Mouse (Mus musculus) urinary bladder, postnatal 14 days (tissue): ENCODE measurements around the gene Bckdha.
A peak's percentile ranks its signal among the peaks of the same experiment; 100 is the strongest.

Source experiments
- DNase-seq: peaks from one replicate; pipeline ENCODE4 v3.0.0; 2021; ENCODE audit warnings: low spot score

Gene Bckdha

DNA sequence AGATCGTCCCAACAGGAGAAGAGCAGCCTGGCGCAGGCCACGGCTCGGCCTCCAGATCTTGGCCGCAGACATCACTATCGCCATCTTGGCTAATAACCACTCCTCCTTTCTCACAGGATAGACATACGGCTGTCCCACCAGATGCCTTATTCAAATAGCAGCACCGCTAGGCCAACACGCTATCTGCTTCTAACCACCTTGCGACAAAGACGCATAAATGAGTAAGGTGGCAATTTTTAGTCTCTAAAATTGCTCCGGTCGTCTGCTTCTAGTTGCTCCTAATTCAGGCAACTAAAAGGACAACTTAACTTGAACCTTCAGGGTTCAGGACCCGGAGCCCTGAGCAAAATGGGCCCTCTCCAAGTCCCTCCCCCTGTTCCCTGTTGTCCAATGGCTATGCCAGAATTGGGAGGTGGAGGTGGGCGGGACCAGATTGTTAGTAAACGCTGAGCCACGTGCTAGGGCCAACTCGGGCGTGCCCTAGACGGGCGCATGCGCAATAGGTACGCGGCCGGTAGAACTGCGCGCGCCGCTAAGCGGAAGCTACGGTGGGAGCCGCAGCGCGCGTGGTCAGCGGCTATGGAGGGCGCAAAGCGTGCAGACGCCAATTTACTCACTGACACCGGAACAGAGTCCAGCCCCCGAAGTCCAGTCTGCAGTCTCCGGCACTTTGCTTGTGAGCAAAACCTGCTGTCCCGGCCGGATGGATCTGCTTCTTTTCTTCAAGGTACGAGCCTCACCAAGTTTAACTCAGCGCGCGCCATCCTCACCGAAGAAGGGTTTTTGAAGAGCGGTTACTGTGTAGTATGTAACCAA, at the start of gene Bckdha, which contains the start of gene Exosc5:
Bckdha (minus strand) TSS at position 325 of the 816 bp plus-strand sequence.
Exosc5 (plus strand) TSS at position 508 of the 816 bp plus-strand sequence.
- peak; percentile 100 for DNase-seq

DNA sequence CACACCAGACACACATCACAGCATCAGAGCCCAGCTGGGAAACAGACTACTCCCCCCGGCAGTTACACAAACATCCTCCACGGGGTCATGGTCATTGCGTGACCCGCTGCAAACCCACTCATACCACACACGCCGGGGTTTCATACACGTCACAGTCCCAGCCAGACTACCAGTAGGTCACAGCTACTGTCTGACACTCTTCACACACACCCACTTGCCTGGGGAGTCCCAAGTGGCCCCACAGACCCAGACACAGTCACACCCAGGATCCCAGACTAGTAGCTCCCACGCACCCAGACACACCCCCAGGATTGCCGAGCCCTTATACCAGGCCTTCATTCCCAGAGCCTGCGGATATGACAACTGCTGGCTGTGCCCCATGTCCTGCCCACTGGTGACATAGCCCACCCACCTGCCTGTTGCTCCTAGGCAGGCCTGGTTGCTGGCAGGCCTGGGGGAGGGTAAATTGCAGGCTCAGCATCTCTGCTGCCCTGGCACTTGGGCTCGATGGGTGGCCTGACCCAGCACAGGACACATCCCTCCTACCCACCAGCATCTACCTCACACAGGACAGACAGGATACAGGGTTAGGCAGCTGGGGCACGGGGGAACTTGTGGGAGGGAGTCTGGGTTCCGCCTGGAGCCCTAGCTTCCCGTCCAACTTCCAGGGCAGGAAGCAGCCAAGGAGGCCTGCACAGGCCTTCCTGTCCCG, 49.0 kb upstream of the Bckdha start:
- no peak for DNase-seq

DNA sequence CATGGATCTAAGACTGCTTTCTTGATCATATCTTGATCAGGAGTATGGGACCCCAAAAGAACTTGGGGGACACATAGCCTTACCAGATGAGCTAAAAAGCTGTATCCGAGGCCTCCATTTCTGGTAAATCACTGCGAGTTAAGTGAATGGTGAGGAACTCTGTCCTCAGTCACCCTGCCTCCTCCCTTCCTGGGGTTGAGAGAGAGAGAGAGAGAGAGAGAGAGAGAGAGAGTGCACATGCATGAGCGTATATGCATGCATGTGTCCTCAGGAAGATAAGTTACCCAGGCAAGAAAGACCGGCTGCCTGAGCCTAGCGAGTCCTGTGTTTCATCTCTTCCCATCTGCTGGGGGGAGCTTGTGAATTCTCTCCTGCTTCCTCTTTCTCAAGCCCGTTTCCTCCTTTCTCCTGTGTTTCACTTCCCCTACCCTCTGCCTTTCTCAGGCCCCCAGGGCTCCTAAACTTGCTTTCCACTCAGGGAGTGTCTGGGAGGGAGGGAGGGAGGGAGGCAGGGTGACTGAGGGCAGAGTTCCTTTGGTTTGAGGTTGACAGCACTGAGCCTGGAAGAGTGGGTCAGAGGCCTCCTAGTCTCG, 47.9 kb upstream of the Bckdha start:
- DNase-seq, result no peak

DNA sequence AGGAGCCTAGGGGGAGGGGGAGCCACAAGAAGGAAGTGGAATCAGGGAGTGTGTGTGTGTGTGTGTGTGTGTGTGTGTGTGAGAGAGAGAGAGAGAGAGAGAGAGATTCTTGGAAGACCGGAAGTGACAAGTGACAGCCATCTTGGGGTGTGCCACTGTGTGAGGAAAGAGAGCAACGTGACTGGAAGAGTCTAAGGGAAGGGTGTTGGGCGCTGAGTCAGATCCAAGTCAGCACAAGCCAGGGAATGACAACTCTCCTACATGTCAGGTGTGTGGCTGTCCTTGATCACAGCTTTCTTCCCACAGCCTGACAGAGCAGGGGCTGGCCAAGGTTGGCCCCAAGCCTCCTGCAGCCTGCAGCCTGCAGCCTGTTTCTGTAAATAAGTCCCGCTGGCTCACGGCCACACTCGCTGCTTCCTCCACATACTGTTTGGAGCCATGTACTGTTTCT, 47.0 kb upstream of the Bckdha start:
- DNase-seq, result peak; percentile 52

DNA sequence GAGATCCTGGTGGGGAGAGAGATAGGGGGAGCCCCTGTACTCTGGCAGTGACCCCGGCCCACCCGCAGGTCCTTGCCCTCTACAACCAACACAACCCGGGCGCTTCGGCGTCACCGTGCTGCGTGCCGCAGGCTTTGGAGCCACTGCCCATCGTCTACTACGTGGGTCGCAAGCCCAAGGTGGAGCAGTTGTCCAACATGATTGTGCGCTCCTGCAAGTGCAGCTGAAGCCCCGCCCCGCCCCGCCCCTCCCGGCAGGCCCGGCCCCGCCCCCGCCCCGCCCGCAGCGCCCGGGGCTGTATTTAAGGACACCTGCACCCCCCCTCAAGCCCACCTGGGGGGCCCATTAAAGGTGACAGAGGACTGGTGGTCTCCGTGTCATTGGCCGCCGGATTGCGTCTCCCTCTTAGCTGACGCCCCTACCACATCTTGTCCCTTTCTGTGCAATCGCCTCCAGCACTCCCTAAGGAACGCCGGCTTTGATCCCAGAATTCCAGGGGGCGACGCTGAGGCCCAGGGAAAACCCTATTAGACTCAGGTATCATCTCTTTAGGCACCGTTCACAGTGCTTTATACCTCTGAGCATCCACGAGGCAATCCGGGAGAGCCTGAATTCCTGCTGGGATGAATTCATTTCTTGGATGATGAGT, 46.1 kb upstream of the Bckdha start:
- no peak for DNase-seq

DNA sequence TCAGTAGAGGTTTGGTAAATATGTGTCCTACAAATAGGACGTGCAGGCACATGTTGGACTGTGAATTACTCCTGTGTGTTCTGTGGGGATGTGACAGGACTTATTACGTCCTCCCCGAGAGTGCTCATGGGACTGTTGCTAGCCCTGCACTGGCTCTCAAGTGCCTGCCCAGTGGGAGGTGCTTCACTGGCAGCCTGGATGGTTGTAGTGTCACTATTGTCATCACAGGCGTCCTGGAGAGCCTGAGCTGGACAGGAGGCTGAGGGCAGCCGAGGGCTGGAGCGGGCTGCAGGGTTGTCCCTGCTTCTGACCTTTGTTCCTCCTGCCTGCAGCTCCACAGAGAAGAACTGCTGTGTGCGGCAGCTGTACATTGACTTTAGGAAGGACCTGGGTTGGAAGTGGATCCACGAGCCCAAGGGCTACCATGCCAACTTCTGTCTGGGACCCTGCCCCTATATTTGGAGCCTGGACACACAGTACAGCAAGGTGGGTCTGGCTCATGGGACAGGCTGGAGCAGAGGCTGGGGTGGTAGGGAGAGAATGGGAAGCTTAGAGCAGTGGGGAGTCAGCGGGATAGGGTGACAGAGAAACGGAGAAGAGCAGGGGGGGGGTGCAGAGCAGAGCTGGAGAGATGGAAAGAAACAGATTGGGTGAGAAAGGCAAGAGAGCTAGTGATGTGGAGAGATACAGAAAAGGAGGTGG, 45.2 kb upstream of the Bckdha start:
- DNase-seq, result peak; percentile 52

DNA sequence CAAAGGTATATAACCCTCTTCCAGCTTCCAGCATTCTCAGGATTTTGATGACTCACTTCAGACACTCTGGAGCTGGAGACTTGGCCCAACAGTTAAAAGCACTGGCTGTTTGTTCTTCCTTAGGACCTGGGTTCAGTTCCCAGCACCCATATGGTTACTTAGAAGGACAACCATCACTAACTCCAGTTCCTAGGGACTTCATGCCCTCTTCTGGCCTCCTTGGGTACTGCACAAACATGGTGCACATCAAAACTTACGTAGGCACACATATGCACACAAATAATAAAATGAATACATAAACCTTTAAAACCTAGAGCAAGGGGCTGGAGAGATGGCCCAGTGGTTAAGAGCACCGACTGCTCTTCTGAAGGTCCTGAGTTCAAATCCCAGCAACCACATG, 43.6 kb upstream of the Bckdha start:
- no peak for DNase-seq

DNA sequence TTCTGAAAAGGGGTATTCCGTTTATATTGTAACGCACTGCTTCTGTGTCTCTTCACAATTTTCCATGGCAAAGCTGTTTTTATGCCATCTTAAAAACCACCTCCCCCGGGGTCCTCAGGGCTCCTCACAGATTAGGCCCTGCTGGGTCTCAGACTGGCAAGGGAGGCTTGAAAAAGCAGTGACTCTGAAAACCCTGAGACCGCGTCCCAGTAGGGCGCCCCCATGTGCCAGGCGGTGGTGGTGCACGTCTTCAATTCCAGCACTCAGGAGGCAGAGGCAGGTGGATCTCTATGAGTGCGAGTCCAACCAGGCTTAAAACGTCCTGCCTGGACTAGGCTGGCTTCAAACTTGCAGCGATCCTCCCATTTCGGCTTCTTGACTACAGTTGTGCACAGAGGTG, 42.0 kb upstream of the Bckdha start:
- DNase-seq, result no peak

DNA sequence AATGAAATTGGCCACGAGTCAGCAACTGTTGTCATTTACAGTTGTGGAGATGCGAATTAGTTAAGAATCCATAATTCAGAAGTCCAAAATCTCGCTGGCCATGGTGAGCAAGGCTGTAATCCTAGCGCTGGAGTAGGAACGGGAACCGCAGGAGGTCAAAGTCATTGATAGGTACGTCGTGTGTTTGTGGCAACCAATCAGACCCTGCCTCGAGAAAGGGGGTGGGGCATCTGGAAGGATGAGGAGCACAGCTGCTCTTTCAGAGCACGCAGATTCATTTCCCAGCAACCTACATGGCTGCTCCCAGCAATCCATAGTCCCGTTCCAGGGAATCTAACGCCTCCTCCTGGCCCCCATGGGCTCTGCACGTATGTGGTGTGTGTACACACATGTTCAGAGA, 41.1 kb upstream of the Bckdha start:
- no peak for DNase-seq

DNA sequence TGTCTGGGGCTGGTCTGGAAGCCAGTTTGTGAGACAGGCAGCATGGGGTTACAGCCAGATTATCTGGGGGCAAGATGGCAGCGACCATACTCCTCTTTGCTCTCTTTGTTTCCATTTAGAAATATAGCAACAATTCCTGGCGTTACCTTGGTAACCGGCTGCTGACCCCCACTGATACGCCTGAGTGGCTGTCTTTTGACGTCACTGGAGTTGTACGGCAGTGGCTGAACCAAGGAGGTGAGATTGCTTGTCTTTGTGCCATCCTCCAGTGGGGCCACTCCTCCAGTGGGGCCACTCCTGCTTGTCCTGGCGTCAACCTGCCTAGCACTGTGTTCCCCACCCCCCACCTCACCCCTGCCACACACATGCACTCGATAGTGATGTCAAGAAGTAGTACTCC, 35.3 kb upstream of the Bckdha start:
- DNase-seq, result no peak

DNA sequence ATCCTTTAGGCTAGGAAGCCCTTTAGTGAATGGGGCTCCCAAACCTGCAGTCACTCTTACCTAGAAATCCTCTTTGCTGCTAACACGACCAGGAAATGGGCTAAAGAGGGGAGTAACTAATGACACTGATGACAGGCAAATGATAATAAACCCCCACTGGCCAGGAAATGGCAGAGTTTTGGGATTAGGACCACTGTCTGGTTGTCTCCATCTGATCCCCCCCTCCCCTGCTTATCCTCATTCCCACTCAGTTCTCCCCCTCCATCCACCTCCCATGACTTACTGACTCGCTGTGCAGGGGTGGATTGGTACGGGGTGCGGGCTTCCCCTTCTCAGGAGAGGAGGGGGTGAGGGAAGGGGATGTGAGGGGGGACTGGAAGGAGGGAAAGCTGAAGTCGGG, 31.3 kb upstream of the Bckdha start:
- DNase-seq, result no peak

DNA sequence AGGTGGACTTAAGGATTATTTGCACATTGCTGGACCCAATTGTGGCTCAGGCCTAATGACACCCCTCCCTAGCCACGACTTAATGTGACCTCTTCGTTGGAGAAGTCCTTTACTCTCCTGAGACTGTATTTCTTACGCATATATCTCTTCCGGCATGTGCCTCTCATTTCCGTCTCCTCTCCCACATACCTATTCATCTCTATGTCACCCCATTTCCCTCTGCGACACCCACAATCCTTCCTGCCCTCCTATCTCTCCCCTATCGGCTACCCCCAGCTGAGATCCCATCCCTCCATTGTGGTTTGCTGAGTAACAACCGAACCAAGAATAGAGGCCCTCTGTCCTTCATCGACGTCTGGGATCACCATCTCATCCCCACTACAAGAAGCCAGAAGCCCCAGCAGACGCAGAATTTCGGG, 30.8 kb upstream of the Bckdha start:
- no peak for DNase-seq

DNA sequence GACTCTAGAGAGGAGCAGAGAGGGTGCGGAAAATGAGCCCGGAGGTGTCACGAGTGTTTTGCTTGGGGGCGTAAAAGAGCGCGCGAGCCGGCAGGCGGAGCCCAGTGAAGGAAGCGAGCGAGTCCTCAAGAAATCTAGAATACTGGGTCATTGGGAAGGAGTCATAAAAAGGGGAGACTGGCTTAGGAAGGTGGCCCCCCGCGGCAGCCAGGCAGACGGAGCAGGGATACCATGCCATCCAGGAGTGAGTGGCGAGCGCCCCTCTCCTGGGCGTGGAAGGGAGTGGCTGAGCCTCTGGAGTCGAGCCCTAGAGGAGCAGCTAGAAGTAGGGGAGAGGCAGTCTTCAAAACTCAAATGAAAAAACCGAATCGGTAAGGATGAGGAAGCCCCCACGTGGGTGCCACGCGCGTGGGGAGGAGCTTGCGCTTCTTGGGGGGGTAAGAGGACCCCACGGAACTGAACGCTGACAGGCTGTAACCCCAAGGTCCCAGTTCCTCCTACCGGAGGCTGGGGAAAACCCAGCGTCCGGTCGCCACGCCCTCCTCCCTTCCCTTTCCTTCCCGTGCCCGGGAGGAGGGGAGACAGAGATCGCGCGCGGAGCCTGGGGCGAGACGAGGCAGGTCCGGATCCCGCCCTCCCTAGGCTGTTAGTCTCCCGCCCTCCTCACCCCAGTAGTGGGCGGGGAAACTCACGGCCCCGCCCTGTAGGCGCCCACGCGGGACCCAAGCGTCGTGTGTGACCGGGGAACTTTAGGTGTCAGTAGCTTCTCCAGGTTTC, 30.2 kb upstream of the Bckdha start:
- DNase-seq, result peak; percentile 87

DNA sequence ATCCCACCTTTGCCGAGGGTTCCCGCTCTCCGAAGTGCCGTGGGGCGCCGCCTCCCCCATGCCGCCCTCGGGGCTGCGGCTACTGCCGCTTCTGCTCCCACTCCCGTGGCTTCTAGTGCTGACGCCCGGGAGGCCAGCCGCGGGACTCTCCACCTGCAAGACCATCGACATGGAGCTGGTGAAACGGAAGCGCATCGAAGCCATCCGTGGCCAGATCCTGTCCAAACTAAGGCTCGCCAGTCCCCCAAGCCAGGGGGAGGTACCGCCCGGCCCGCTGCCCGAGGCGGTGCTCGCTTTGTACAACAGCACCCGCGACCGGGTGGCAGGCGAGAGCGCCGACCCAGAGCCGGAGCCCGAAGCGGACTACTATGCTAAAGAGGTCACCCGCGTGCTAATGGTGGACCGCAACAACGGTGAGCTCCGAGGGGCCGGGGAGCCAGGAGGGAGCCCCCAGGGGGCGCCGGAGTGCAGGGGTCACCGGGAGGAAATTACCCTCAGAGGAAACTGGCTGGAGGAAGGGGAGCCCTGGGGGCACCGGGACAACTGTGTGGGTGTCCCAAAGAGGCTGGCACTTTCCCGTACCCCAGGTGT, 29.1 kb upstream of the Bckdha start:
- DNase-seq, result peak; percentile 63

DNA sequence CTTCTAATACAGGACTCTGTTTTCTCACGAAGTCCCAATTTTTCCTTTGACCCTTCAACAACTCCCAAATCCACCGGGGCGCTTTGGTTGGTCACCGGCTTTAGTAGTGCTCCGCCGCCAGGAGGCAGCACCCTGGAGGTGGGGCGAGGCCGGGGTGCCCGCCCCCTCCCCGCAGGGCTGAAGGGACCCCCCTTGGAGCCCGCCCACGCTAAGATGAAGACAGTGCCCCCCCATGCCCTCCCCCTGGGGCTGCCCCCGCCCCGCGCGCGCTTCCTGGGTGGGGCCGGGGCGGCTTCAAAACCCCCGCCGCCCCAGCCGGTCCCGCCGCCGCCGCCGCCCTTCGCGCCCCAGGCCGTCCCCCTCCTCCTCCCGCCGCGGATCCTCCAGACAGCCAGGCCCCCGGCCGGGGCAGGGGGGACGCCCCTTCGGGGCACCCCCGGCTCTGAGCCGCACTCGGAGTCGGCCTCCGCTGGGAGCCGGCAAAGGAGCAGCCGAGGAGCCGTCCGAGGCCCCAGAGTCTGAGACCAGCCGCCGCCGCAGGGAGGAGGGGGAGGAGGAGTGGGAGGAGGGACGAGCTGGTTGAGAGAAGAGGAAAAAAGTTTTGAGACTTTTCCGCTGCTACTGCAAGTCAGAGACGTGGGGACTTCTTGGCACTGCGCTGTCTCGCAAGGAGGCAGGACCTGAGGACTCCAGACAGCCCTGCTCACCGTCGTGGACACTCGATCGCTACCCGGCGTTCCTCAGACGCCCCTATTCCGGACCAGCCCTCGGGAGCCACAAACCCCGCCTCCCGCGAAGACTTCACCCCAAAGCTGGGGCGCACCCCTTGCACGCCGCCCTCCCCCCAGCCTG, 28.1 kb upstream of the Bckdha start, which contains the start of gene Tgfb1:
Tgfb1 (plus strand) TSS at position 323 of the 852 bp plus-strand sequence.
- DNase-seq, result peak; percentile 81

DNA sequence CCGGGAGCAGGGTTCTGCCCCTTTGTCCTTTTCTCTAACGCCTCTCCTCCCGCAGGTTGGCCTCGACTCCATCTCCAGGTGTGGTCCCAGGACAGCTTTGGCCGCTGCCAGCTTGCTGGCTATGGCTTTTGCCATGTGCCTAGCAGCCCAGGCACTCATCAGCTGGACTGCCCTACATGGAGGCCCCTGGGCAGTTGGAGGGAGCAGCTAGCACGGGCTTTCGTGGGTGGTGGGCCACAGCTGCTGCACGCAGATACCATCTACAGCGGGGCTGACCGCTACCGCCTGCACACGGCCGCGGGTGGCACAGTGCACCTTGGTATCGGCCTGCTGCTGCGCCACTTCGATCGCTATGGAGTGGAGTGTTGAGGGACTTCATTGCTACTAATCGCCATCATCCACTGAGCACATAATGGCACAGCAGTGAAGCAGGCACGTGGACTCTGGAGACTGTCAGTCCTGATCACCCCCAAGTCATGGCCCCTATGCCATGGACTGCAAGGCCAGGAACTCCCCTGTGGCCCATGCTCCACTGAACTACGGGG, 27.2 kb upstream of the Bckdha start:
- no peak for DNase-seq

DNA sequence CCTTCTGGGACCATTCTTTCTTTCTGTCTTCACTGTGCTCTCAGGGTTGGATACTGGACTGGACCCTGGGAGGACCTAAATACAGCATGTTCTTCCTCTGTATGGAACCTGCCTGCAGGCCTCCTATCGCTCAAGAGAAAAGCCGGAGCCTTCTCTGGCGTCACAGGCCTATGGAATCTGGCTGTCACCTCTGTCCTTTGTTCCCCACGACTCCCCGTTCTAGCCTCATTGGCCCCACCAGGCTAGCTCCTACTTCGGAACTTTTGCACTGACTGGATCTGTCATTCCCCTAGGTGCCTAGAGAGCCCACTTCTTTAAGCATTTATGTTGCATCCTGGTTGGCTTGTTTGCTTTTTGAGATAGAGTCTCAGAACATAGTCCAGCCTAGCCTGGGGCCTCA, 25.9 kb upstream of the Bckdha start:
- no peak for DNase-seq

DNA sequence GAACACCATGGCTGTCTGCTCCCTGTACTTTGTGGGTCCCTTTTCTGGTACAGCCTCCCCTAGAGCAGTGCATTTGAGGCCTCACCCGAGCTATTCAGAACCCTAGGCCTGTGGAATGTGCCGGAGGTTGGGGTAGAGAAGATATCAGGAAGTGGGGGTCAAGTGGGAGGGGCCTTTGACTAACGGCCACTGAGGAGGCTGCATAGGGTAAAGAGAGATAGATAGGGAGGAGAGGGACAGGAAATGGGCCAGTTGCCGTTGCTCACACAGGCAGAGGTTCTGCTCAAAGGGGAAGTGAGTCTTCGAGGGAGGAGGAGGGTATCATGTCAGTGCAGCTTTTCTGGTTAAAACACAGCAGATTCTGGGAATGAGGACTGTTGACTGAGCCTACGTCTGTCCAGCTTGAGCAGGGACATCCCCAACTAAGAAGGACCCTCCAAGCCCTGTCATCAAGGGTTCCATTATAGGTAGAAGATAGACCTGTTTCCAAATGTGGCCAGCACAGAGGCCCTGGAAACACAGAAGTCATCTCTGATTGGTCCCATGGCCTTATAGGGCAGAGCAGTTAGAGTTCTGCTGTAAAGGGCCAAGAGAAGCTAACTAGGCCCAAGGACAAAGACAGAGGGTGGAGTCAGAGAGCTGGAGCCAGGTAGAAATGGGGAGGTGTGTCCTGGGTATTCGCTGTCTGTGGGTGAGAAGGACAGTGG, 24.8 kb upstream of the Bckdha start:
- no peak for DNase-seq
